Mouse (Mus musculus): ENCODE measurements around the gene Tgfbr3l. TPM values are rescaled to one million over a fixed set of nuclear protein-coding genes. Genes with fewer than 3 reads are reported as not detected.
A peak's percentile ranks its signal among the peaks of the same experiment; 100 is the strongest.

Gene Tgfbr3l
- polyA plus RNA-seq, 1 experiment from 2014 or later, result 2.1 TPM

DNA sequence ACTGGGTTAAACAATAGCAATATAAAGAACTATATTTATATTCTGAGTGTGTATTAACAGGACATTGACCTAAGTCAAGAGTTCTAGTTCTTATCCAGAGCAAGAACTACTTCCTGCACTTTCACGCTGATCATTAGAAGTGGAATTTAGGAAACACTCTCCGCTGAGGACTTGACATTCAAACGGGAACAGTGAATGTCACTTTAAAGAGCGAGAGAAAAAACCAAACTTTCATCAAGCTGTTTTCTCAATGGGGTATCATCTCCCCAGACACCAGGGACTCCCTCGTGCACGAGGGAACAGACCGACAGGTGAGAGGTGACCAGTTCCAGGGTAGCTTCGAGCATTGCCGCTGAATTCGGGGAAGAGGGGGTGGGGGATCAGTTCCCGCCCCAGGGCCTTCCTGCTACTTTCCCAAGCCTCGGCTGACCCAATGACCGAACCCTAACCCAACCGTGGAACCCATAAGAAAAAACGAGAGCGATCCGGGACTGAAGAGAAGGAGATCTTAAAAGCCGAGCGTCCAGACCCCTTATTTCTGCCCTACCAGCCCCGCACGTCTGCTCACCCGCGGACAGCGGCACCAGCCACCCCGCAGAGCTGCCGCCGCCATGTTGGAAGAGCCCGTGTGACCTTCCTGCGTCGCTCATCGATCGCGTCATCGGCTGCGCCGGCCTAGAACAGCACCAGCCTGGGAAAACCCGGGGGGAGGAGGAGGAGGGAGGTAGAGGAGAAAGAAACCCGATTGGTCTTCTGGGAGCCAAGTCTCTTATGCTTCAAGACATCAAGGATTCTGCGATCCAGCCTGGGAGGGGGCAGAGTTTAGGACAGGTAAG, 27.5 kb downstream of the Tgfbr3l start, which contains the start of gene Timm44:
Gene Timm44 (minus strand): TSS at position 639 of the 836 bp plus-strand sequence.
- under 1% methylated on average over 39 of the region's 39 CpGs for WGBS
- Histone ChIP-seq H3K9me3 (replicated peaks; ENCODE audit: control insufficient read depth, low read length) (no peaks in the 10 kb centered on the region), H3K4me1 (ENCODE audit: control insufficient read depth, insufficient read depth, low read length) (peaks cover 6% of the 10 kb centered on the region), H3K27me3 (replicated peaks; ENCODE audit: control insufficient read depth, insufficient read depth, low read length) (no peaks in the 10 kb centered on the region), H3K4me3 (ENCODE audit: low read depth, low read length) (peak within 1 kb of the TSS; percentile 73), H3K27ac (ENCODE audit: low read depth, low read length) (peak within 1 kb of the TSS; percentile 56; the same call in 1 of the 2 replicates), H3K36me3 (ENCODE audit: control insufficient read depth, insufficient read depth, low read length) (peaks cover 24% of the 10 kb centered on the region; the same call in 1 of the 2 replicates), H3K4me2 (ENCODE audit: low read length) (peak within 1 kb of the TSS; percentile 80), H3K9ac (ENCODE audit: low read length) (peak within 1 kb of the TSS; percentile 79)
- ATAC-seq, result peak; percentile 99
- DNase-seq (ENCODE audit: low spot score), result peak; percentile 99

DNA sequence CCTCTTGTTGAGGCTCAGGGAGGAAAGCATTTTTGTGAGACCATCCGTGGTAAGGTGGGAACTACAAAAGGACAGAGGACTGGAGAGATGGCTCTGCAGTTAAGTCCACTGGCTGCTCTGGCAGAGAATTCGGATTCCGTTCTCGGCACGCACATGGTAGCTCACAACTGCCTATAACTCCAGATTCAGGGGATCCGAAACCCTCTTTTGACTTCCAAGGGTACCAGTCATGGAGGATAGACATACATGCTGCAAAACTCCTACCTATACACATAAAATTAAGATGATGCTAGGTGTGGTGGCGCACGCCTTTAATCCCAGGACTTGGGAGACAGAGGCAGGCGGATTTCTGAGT, 28.1 kb downstream of the Tgfbr3l start:
- DNase-seq (ENCODE audit: low spot score) (no peak), ATAC-seq (no peak)
- peaks cover 18% of the 10 kb centered on the region; the same call in 1 of the 2 replicates for H3K36me3 ChIP-seq (ENCODE audit: control insufficient read depth, insufficient read depth, low read length)
- peaks cover 6% of the 10 kb centered on the region for H3K4me1 ChIP-seq (ENCODE audit: control insufficient read depth, insufficient read depth, low read length)
- peak overlapping the region; percentile 79 for H3K9ac ChIP-seq (ENCODE audit: low read length)
- H3K4me3 ChIP-seq (ENCODE audit: low read depth, low read length), result peak overlapping the region; percentile 73
- H3K9me3 ChIP-seq (replicated peaks; ENCODE audit: control insufficient read depth, low read length), result no peaks in the 10 kb centered on the region
- H3K27ac ChIP-seq (ENCODE audit: low read depth, low read length), result peak overlapping the region; percentile 56; the same call in 1 of the 2 replicates
- no peaks in the 10 kb centered on the region for H3K27me3 ChIP-seq (replicated peaks; ENCODE audit: control insufficient read depth, insufficient read depth, low read length)
- WGBS, result 26% methylated on average over 9 of the region's 9 CpGs
- peak overlapping the region; percentile 80 for H3K4me2 ChIP-seq (ENCODE audit: low read length)

DNA sequence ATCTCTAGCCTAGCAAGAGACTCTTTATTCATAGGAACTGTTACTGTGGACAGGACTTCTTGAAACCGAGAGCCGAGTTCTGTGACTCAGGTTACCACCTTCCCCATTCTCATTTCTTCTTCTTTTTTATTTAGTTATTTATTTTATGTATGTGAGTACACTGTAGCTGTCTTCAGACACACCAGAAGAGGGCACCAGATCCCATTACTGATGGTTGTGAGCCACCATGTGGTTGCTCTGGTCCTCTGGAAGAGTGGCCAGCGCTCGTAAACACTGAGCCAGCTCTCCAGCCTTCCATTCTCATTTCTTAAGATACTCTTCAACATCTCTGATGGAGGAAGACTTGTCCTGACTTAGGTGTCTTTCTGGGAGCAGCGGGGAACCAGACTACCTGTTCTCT, 44.7 kb downstream of the Tgfbr3l start:
- no peak for DNase-seq (ENCODE audit: low spot score)
- H3K4me1 ChIP-seq (ENCODE audit: control insufficient read depth, insufficient read depth, low read length), result no peaks in the 10 kb centered on the region
- WGBS, result 86% methylated on average over 5 of the region's 5 CpGs
- H3K27me3 ChIP-seq (replicated peaks; ENCODE audit: control insufficient read depth, insufficient read depth, low read length), result no peaks in the 10 kb centered on the region
- H3K4me3 ChIP-seq (ENCODE audit: low read depth, low read length), result no peak overlapping the region
- H3K4me2 ChIP-seq (ENCODE audit: low read length), result no peak overlapping the region
- ATAC-seq, result no peak
- peaks cover 96% of the 10 kb centered on the region for H3K36me3 ChIP-seq (ENCODE audit: control insufficient read depth, insufficient read depth, low read length)
- H3K9ac ChIP-seq (ENCODE audit: low read length), result no peak overlapping the region
- H3K27ac ChIP-seq (ENCODE audit: low read depth, low read length), result no peak overlapping the region
- no peaks in the 10 kb centered on the region for H3K9me3 ChIP-seq (replicated peaks; ENCODE audit: control insufficient read depth, low read length)

DNA sequence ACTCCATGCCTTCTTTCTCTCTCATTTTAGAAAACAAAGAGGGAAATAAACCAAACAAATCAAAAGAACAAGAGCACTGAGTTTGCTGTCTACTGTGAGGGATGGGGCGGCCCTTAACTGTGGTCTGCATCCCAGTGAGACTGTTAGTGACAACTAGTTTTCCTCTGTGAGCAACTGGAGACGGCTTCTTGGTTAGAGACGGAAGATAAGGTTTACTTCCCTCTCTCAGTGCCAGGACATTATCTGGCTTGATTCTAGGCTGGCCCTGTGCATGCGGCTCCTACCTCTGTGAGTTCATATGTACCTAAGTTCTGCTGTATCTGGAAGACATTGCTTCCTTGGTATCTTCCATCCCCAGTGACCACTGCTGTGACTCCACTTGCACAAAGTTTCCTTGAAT, 49.8 kb downstream of the Tgfbr3l start:
- Histone ChIP-seq H3K27me3 (replicated peaks; ENCODE audit: control insufficient read depth, insufficient read depth, low read length) (no peaks in the 10 kb centered on the region), H3K4me3 (ENCODE audit: low read depth, low read length) (no peak overlapping the region), H3K9ac (ENCODE audit: low read length) (no peak overlapping the region), H3K4me2 (ENCODE audit: low read length) (no peak overlapping the region), H3K27ac (ENCODE audit: low read depth, low read length) (no peak overlapping the region), H3K9me3 (replicated peaks; ENCODE audit: control insufficient read depth, low read length) (no peaks in the 10 kb centered on the region), H3K36me3 (ENCODE audit: control insufficient read depth, insufficient read depth, low read length) (peaks cover 95% of the 10 kb centered on the region), H3K4me1 (ENCODE audit: control insufficient read depth, insufficient read depth, low read length) (no peaks in the 10 kb centered on the region)
- no peak for ATAC-seq
- 92% methylated on average over 4 of the region's 4 CpGs for WGBS
- DNase-seq (ENCODE audit: low spot score), result no peak

Other genes starting within 250 kb of the Tgfbr3l start
- 0.25 and 0.51 TPM in 2 replicates for gene Cd209f, start 142.4 kb upstream of the Tgfbr3l start, polyA plus RNA-seq (2014; fragmentation: Nextera tagmentation; extraction: Ambion mirVana)
- gene Cd209g, start 114.1 kb upstream of the Tgfbr3l start, polyA plus RNA-seq (2014; fragmentation: Nextera tagmentation; extraction: Ambion mirVana), result not detected in 2 replicates
- 45.9 and 70.0 TPM in 2 replicates for gene Evi5l, start 81.6 kb upstream of the Tgfbr3l start, polyA plus RNA-seq (2014; fragmentation: Nextera tagmentation; extraction: Ambion mirVana)
- 25.3 and 38.7 TPM in 2 replicates for gene Prr36, start 30.8 kb upstream of the Tgfbr3l start, polyA plus RNA-seq (2014; fragmentation: Nextera tagmentation; extraction: Ambion mirVana)
- gene Lrrc8e, start 21.4 kb upstream of the Tgfbr3l start, polyA plus RNA-seq (2014; fragmentation: Nextera tagmentation; extraction: Ambion mirVana), result not detected in 2 replicates
- 20.3 and 22.7 TPM in 2 replicates for gene Map2k7, start 9.5 kb upstream of the Tgfbr3l start, polyA plus RNA-seq (2014; fragmentation: Nextera tagmentation; extraction: Ambion mirVana)
- 0.51 TPM in 1 of 2 replicates, not detected in the other for gene Gm49320, start 9.3 kb upstream of the Tgfbr3l start, polyA plus RNA-seq (2014; fragmentation: Nextera tagmentation; extraction: Ambion mirVana)
- 59.9 and 81.8 TPM in 2 replicates for gene Snapc2, start 4.9 kb downstream of the Tgfbr3l start, polyA plus RNA-seq (2014; fragmentation: Nextera tagmentation; extraction: Ambion mirVana)
- 236 and 302 TPM in 2 replicates for gene Ctxn1, start 11.1 kb downstream of the Tgfbr3l start, polyA plus RNA-seq (2014; fragmentation: Nextera tagmentation; extraction: Ambion mirVana)
- 49.9 and 51.3 TPM in 2 replicates for gene Timm44, start 27.7 kb downstream of the Tgfbr3l start, polyA plus RNA-seq (2014; fragmentation: Nextera tagmentation; extraction: Ambion mirVana)
- 12.2 and 16.3 TPM in 2 replicates for gene Ccl25, start 77.0 kb downstream of the Tgfbr3l start, polyA plus RNA-seq (2014; fragmentation: Nextera tagmentation; extraction: Ambion mirVana)
- gene Elavl1, start 77.2 kb downstream of the Tgfbr3l start, polyA plus RNA-seq (2014; fragmentation: Nextera tagmentation; extraction: Ambion mirVana), result 134 and 153 TPM in 2 replicates
- 21.8 and 25.1 TPM in 2 replicates for gene Cers4, start 244.8 kb downstream of the Tgfbr3l start, polyA plus RNA-seq (2014; fragmentation: Nextera tagmentation; extraction: Ambion mirVana)

All from forebrain, embryonic 14.5 days (tissue).